Mouse (Mus musculus) intestine, embryonic 16.5 days (tissue): ENCODE measurements around the gene Slc46a1. TPM values are rescaled to one million over a fixed set of nuclear protein-coding genes. Genes with fewer than 3 reads are reported as not detected.

Source experiments
- ATAC-seq: fragments of 200-750 bp; cut with Nextera tagmentation; 2 replicates; pipeline ENCODE4 v1.8.0; 2017; ENCODE audit warnings: moderate TSS enrichment, moderate library complexity
- H3K27ac ChIP-seq: fragments of 300-500 bp; sonication (generic); 2 replicates; pipeline ENCODE4 v1.5.1; 2014; ENCODE audit warnings: mild to moderate bottlenecking, low read length
- H3K27me3 ChIP-seq: fragments of 300-500 bp; sonication (generic); replicated peaks from 2 replicates; pipeline ENCODE4 v1.6.1; 2014; ENCODE audit warnings: low read length, control low read depth, mixed read lengths; ENCODE audit not compliant: control insufficient read depth, insufficient read depth
- H3K36me3 ChIP-seq: fragments of 300-500 bp; sonication (generic); 2 replicates; pipeline ENCODE4 v1.6.1; 2014; ENCODE audit warnings: low read length, control low read depth; ENCODE audit not compliant: control insufficient read depth, insufficient read depth
- H3K4me1 ChIP-seq: fragments of 300-500 bp; sonication (generic); 2 replicates; pipeline ENCODE4 v1.6.1; 2014; ENCODE audit warnings: low read length, control low read depth, mixed read lengths; ENCODE audit not compliant: control insufficient read depth, insufficient read depth
- H3K4me2 ChIP-seq: fragments of 300-500 bp; sonication (generic); 2 replicates; pipeline ENCODE4 v1.6.1; 2014; ENCODE audit warnings: low read depth, low read length, control low read depth
- H3K4me3 ChIP-seq: fragments of 300-500 bp; sonication (generic); 2 replicates; pipeline ENCODE4 v1.5.1; 2014; ENCODE audit warnings: mild to moderate bottlenecking, low read length
- H3K9ac ChIP-seq: fragments of 300-500 bp; sonication (generic); 2 replicates; pipeline ENCODE4 v1.6.1; 2014; ENCODE audit warnings: low read depth, low read length
- H3K9me3 ChIP-seq: fragments of 300-500 bp; sonication (generic); 2 replicates; pipeline ENCODE4 v1.6.1; 2016; ENCODE audit warnings: low read length, control low read depth; ENCODE audit not compliant: control insufficient read depth
- WGBS: fragments of 180-500 bp; shearing (Covaris S2); extraction: QIAGEN DNeasy Blood & Tissue Kit; methylation state at CpG from one replicate; pipeline ENCODE4 v1.1.7; 2014; 5-methylcytosine and 5-hydroxymethylcytosine counted together
- polyA plus RNA-seq: library from polyadenylated mRNA; unstranded; fragments of >200 nt; fragmentation: Nextera tagmentation; extraction: Ambion mirVana; gene quantifications from 2 replicates; pipeline ENCODE4 v1.2.1, GENCODE M21; 2015

Slc46a1 gene
- polyA plus RNA-seq, 1 experiment from 2014 or later: 12.8 TPM

GRCm38 (mm10) chr11:78495904-78496303 is 30.4 kb downstream of the Slc46a1 start:
- Histone ChIP-seq H3K4me1 (peaks cover 8% of the 10 kb centered on the region), H3K4me2 (no peak overlapping the region), H3K9me3 (no peaks in the 10 kb centered on the region), H3K4me3 (no peak overlapping the region), H3K27ac (no peak overlapping the region), H3K27me3 (peaks cover 35% of the 10 kb centered on the region), H3K36me3 (no peaks in the 10 kb centered on the region), H3K9ac (no peak overlapping the region)
- no peak for ATAC-seq
- 3% methylated on average over 6 of the region's 6 CpGs for WGBS

- peak; percentile 51 for ATAC-seq
- Histone ChIP-seq H3K4me1 (peaks cover 8% of the 10 kb centered on the region), H3K27me3 (peaks cover 26% of the 10 kb centered on the region), H3K9ac (peak overlapping the region; percentile 57), H3K36me3 (no peaks in the 10 kb centered on the region), H3K9me3 (no peaks in the 10 kb centered on the region), H3K27ac (no peak overlapping the region), H3K4me2 (peak overlapping the region; percentile 96), H3K4me3 (peak overlapping the region; percentile 56)
- WGBS: under 1% methylated on average over 44 of the region's 44 CpGs
These were observed 31.6 kb downstream of the Slc46a1 start for GRCm38 (mm10) chr11:78497071-78497541.

- peak; percentile 97 for ATAC-seq
- whole genome bisulfite sequencing: 3% methylated on average over 36 of the region's 36 CpGs
- Histone ChIP-seq H3K9me3 (no peaks in the 10 kb centered on the region), H3K27me3 (peaks cover 26% of the 10 kb centered on the region), H3K36me3 (no peaks in the 10 kb centered on the region), H3K4me2 (peak within 1 kb of the TSS; percentile 96), H3K27ac (no peak within 1 kb of the TSS), H3K9ac (peak within 1 kb of the TSS; percentile 57), H3K4me1 (peaks cover 8% of the 10 kb centered on the region), H3K4me3 (peak within 1 kb of the TSS; percentile 56)
These were observed 32.3 kb downstream of the Slc46a1 start, which contains the start of gene Sarm1 for GRCm38 (mm10) chr11:78497544-78498522. Gene Sarm1, minus strand, starts transcription at chr11:78497754.

- Histone ChIP-seq H3K9me3 (no peaks in the 10 kb centered on the region), H3K9ac (no peak within 1 kb of the TSS), H3K4me2 (peak within 1 kb of the TSS; percentile 96), H3K4me1 (peaks cover 8% of the 10 kb centered on the region), H3K36me3 (no peaks in the 10 kb centered on the region), H3K27ac (no peak within 1 kb of the TSS), H3K4me3 (peak within 1 kb of the TSS; percentile 56), H3K27me3 (peaks cover 26% of the 10 kb centered on the region)
- ATAC-seq: no peak
- WGBS: 56% methylated on average over 7 of the region's 7 CpGs
These were observed 33.5 kb downstream of the Slc46a1 start, which contains the start of gene Vtn for GRCm38 (mm10) chr11:78499004-78499403. Gene Vtn, plus strand, starts transcription at chr11:78499091.

GRCm38 (mm10) chr11:78499543-78499942 is 34.0 kb downstream of the Slc46a1 start:
- H3K4me2 ChIP-seq: no peak overlapping the region
- no peak overlapping the region for H3K27ac ChIP-seq
- H3K4me1 ChIP-seq: peaks cover 8% of the 10 kb centered on the region
- 51% methylated on average over 16 of the region's 16 CpGs for WGBS
- no peaks in the 10 kb centered on the region for H3K36me3 ChIP-seq
- H3K9ac ChIP-seq: no peak overlapping the region
- no peaks in the 10 kb centered on the region for H3K9me3 ChIP-seq
- H3K27me3 ChIP-seq: peaks cover 26% of the 10 kb centered on the region
- ATAC-seq: no peak
- no peak overlapping the region for H3K4me3 ChIP-seq

- Histone ChIP-seq H3K4me3 (no peak overlapping the region), H3K4me2 (no peak overlapping the region), H3K9ac (no peak overlapping the region), H3K27me3 (peaks cover 18% of the 10 kb centered on the region), H3K9me3 (no peaks in the 10 kb centered on the region), H3K27ac (no peak overlapping the region), H3K36me3 (no peaks in the 10 kb centered on the region), H3K4me1 (peaks cover 8% of the 10 kb centered on the region)
- ATAC-seq: no peak
- WGBS: 46% methylated on average over 9 of the region's 9 CpGs
These were observed 35.2 kb downstream of the Slc46a1 start for GRCm38 (mm10) chr11:78500623-78501202.

- Histone ChIP-seq H3K4me3 (no peak overlapping the region), H3K27me3 (peaks cover 10% of the 10 kb centered on the region), H3K27ac (no peak overlapping the region), H3K9ac (no peak overlapping the region), H3K4me2 (no peak overlapping the region), H3K4me1 (peaks cover 8% of the 10 kb centered on the region), H3K9me3 (no peaks in the 10 kb centered on the region), H3K36me3 (no peaks in the 10 kb centered on the region)
- no peak for ATAC-seq
- 71% methylated on average over 20 of the region's 20 CpGs for WGBS
These were observed 36.0 kb downstream of the Slc46a1 start for GRCm38 (mm10) chr11:78501529-78501928.

GRCm38 (mm10) chr11:78502909-78503650 is 37.6 kb downstream of the Slc46a1 start, which contains the start of gene Sebox:
Gene Sebox, plus strand, starts transcription at chr11:78503447.
- no peak within 1 kb of the TSS for H3K4me2 ChIP-seq
- H3K36me3 ChIP-seq: no peaks in the 10 kb centered on the region; the same call in 1 of the 2 replicates
- H3K9me3 ChIP-seq: no peaks in the 10 kb centered on the region
- no peaks in the 10 kb centered on the region for H3K4me1 ChIP-seq
- 0 out of 2 replicates have a peak, but pooled peaks cover 2% of the 10 kb centered on the region for H3K27me3 ChIP-seq
- no peak within 1 kb of the TSS for H3K9ac ChIP-seq
- ATAC-seq: no peak
- H3K27ac ChIP-seq: no peak within 1 kb of the TSS
- no peak within 1 kb of the TSS for H3K4me3 ChIP-seq
- 65% methylated on average over 7 of the region's 7 CpGs for WGBS

- no peak overlapping the region for H3K9ac ChIP-seq
- no peak overlapping the region for H3K27ac ChIP-seq
- H3K27me3 ChIP-seq: no peaks in the 10 kb centered on the region
- H3K4me3 ChIP-seq: no peak overlapping the region
- ATAC-seq: no peak
- WGBS: 75% methylated on average over 3 of the region's 3 CpGs
- no peak overlapping the region for H3K4me2 ChIP-seq
- no peaks in the 10 kb centered on the region; the same call in 1 of the 2 replicates for H3K36me3 ChIP-seq
- no peaks in the 10 kb centered on the region for H3K9me3 ChIP-seq
- no peaks in the 10 kb centered on the region for H3K4me1 ChIP-seq
These were observed 39.9 kb downstream of the Slc46a1 start for GRCm38 (mm10) chr11:78505430-78505829.
